Mouse (Mus musculus) lung, postnatal 4 days (tissue): Measurements from ENCODE around the gene Khdc1a.
"Not testable (repeated sequence)": the region's sequence is repeated elsewhere in the genome, so short reads cannot be mapped to it uniquely, and the experiment has no call there.

Experiments used
- DNase-seq, 2 experiments: peaks; one replicate each; pipeline ENCODE4 v3.0.0; 2021

The Khdc1a gene

DNA sequence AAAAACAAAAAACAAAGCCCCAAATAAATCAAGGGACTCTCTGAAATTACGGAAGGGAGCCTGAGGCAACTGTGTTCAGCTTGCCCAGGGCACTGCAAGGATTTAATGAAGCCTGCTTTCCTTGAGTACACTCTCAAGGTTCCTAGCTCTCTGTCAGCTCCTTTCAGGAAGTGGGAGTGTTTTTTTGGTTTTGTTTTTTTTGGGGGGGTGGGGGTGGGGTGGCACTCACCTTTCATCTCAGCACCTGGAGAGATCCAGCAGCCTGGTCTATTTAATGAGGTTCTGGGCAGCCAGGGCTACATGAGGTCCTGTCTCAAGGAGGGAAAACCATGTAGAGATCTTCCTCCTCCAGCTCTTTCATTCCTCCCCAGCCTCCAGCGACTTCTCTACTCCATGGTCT lies at the start of gene Khdc1a:
Khdc1a (plus strand) TSS at position 301 of the 400 bp plus-strand sequence.
- no peak for DNase-seq

DNA sequence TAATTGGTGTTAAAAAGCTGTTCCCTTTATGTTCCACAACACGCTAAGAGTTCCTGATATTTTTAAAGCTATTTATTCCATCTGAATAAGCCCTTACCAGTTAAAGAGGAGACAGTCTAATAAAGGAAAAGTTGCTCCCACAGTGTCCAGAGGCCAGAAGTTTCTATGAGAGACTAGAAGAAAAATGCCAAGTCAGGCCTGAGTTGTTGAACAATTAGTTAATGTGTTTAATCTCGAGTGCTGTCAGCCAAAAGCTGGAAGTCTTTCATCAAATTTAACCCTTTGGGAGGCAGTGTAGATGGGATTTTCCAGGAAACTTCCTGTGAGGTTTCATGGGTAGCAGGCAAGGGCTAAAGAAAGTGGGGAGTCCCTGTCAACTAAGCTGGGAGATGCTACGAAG lies 49.6 kb upstream of the Khdc1a start:
- DNase-seq: no peak

- no peak for DNase-seq
Measured at GRCm38 (mm10) chr1:21301686-21302085, 47.8 kb upstream of the Khdc1a start.

GRCm38 (mm10) chr1:21304174-21304573 lies 45.3 kb upstream of the Khdc1a start:
- no peak for DNase-seq

- no peak for DNase-seq
Measured at GRCm38 (mm10) chr1:21304646-21305045, 44.8 kb upstream of the Khdc1a start.

- DNase-seq: no peak
Measured at GRCm38 (mm10) chr1:21305443-21305842, 44.0 kb upstream of the Khdc1a start.

DNA sequence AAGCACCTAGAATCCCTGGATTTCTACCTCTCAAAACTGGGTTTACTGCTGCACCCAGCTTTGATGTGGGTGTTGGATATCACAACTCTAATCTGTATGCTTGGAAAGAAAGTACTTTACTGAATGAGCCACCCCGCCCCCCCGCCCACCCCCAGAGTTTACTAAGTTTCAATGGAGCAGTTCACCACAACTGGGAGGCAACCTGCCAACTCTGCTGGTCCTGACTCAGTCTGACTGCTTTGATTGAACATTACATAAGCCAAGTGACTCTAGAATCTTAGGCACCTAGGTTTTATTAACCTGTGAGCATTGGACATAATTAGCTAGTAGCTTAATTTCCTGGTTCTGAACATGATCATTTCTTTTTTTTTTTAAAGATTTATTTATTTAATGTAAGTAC lies 35.1 kb upstream of the Khdc1a start:
- no peak for DNase-seq

DNA sequence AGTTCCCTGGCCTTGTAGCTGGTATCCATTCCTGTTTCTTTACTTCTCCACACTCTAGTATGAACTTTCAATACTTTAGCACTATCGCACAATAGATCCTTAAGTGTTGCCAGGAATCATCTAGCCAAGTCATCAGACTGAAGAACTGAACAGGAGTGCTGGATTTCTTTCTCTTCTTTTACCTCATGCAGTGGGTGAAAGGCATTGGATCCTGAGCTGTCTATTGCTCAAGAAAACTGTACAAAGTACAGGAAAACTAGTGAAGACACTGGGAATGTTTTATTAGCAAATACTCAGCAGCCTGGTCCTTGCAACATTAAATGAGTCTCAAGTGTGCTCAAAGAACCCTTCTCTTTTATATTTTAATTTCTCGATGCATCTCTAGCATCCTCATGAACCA lies 33.7 kb upstream of the Khdc1a start:
- DNase-seq: no peak

DNA sequence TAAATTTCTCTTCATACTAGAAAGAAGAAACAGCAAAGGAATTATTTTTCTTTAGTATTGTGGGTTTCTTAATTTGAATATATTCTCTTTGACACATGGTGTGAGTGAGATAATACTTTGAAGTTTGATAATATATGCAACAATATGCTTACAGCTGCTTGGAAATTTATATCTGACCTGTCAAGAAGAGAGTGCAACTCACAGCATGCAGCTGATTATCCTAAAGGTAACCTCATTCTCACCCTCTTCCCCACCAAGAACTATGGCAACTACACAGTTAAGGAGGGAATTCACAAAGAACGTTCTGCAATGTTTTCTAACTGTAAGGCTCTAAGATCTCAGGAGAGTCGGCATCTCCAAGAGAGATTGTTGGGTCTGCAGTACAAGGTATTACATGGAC lies 33.1 kb upstream of the Khdc1a start:
- DNase-seq: no peak

GRCm38 (mm10) chr1:21318202-21318601 lies 31.2 kb upstream of the Khdc1a start:
- no peak for DNase-seq

GRCm38 (mm10) chr1:21320271-21320670 lies 29.2 kb upstream of the Khdc1a start:
- not testable (repeated sequence) for DNase-seq

GRCm38 (mm10) chr1:21321656-21322055 lies 27.8 kb upstream of the Khdc1a start:
- DNase-seq: no peak

DNA sequence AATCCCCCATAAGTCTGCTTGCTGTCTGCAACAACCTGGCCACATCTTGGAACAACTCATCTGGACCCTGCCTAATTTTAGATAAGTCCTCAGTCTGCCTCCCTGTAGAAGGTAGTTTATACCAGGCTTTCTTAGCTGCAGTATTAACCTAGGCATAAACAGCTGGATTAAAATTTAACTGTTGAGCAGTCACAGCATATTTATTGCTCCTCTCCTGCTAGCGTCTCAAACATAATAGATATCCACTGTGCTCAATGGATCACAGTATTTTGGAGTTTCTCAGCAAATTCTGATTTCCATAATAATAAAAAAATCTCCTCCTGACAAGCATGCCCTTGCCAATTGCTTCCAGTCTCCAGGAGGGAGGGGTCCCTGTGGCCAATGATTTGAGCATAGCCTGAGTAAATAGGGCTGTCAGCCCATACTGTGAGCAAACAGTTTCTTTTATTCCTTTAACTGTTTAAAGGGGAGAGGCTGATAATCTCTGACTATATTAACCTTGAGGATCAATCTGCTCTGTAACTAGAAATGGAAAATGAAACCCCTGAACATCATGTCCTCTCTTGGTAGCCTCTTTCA lies 25.4 kb upstream of the Khdc1a start:
- DNase-seq: no peak

DNA sequence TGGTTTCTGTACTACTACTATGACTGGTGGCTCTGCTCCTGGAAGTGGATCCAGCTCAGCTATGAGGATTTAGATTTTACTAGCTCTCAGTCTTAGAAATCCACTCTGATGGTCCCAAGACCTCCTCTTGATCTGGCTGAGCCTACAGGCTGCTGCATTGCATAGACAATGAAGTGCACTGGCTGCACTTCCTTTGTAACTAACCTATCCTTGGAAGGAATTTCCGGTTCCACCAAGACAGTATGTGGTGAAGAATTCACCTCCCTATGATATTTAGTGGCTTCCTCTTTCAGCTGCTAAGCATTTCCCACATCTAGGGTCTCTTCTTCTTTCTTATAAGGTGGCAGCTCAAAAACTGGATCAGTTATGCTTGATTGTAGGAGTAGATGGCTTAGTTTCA lies 24.8 kb upstream of the Khdc1a start:
- DNase-seq: no peak

- DNase-seq: no peak
Measured at GRCm38 (mm10) chr1:21326733-21327132, 22.7 kb upstream of the Khdc1a start.

DNA sequence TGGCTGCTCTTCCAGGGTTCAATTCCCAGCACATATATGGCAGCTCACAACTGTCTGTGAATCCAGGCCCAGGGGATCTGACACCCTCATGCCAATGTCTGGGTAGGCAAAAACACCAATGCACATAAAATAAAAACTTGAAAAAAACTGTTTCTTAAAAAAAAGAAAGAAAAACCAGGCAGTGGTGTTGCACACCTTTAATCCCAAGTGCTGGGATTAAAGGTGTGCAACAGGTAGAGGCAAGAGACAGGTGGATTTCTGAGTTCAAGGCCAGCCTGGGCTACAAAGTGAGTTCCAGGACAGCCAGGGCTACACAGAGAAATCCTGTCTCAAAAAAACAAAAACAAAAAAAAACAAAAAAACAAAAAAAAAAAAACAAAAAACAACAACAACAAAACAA lies 18.3 kb upstream of the Khdc1a start:
- not testable (repeated sequence) for DNase-seq

- peak; percentile 20 to 36 for DNase-seq
Measured at GRCm38 (mm10) chr1:21333222-21333973, 16.0 kb upstream of the Khdc1a start.

- DNase-seq: no peak
Measured at GRCm38 (mm10) chr1:21335836-21336235, 13.6 kb upstream of the Khdc1a start.

DNA sequence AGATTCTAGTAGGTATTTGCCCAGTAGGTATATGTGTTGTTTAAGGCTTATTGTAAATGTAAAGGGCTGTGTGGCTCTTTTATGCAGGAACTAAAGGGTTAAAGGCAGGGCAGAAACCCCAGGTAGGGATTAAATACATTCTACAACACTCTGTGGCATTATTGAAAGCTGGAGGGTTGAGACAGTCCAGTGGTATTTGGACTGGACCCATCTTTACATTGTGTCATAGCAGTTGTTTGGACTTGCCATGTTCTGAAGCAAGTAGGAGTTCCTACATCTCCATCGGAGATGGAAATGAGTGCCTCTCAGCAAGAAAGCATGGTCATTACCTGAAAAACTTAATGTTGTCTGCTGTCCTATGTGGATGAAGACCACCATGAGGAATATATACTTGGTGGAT lies 8.7 kb upstream of the Khdc1a start:
- no peak for DNase-seq

DNA sequence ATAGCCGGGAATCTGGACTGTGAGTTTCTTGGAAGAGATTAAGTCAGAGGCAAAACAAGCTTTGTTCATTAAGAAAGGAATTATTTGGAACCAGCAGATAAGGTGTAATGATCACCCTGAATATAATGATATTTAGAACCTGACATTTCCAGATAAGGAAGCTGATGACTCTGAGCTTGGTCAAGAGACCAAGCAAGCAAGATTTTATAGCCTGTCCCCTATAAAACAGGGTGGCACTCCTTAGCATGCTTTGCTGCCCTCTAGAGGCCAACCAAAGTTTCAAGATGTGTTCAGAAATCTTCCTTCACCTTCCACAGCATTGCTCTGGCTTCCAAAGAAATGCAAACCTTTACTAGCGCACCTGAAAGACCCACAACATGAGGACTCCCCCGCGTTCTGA lies 5.2 kb upstream of the Khdc1a start:
- peak in 1 of 2 experiments; percentile 54 for DNase-seq

GRCm38 (mm10) chr1:21344752-21345151 lies 4.7 kb upstream of the Khdc1a start:
- not testable (repeated sequence) for DNase-seq

GRCm38 (mm10) chr1:21368031-21368430 lies 18.6 kb downstream of the Khdc1a start, which contains the start of gene Khdc1c:
Gene Khdc1c, plus strand, starts transcription at chr1:21368331.
- DNase-seq: not testable (repeated sequence)

GRCm38 (mm10) chr1:21383256-21383655 lies 33.8 kb downstream of the Khdc1a start, which contains the start of gene Khdc1b:
Gene Khdc1b, plus strand, starts transcription at chr1:21383556.
- no peak for DNase-seq

DNA sequence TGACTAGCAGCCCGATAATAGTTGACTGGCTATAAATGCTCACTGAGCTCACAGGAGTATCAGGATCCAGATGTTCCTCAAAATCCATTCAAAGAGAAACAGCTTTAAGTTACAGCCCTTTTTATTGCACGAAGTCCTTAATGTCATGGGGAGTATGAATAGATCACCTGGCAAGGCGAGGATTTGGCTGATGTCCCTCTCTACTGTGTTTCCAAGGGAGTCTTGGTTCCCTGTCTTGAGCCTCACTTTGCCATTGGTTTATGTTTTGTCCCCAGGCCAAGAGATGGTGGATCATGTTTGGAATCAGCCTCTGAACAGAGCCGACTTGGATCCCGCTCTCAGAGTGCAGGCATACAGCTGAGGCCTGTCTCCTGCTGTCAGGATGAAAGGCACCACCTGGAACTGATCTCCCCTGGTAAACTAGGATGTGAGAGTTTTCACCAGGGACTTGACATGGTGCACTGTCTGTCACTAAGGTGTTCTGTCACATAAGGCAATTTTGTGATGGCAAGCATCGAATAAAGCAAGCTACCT lies 41.8 kb downstream of the Khdc1a start:
- no peak for DNase-seq
